Mouse (Mus musculus): ENCODE results near the gene Insr. TPM values are rescaled to one million over a fixed set of nuclear protein-coding genes. Genes with fewer than 3 reads are reported as not detected.
"Not testable (repeated sequence)": the region's sequence is repeated elsewhere in the genome, so short reads cannot be mapped to it uniquely, and the experiment has no call there.

Insr gene
- polyA plus RNA-seq (2012; rRNA removed), result 16.8 and 21.8 TPM in 2 replicates

GRCm38 (mm10) chr8:3278934-3279720 lies at the start of gene Insr:
Gene Insr, minus strand, starts transcription at chr8:3279617.
- DNase-seq (ENCODE audit: low spot score), result peak; percentile 91

GRCm38 (mm10) chr8:3327538-3328245 lies 48.3 kb upstream of the Insr start:
- DNase-seq (ENCODE audit: low spot score), result no peak

GRCm38 (mm10) chr8:3327056-3327455 lies 47.6 kb upstream of the Insr start:
- no peak for DNase-seq (ENCODE audit: low spot score)

- no peak for DNase-seq (ENCODE audit: low spot score)
Measured at GRCm38 (mm10) chr8:3324253-3324652, 44.8 kb upstream of the Insr start.

GRCm38 (mm10) chr8:3319267-3319666 lies 39.9 kb upstream of the Insr start:
- not testable (repeated sequence) for DNase-seq (ENCODE audit: low spot score)

GRCm38 (mm10) chr8:3316585-3316984 lies 37.2 kb upstream of the Insr start:
- no peak for DNase-seq (ENCODE audit: low spot score)

- DNase-seq (ENCODE audit: low spot score), result no peak
Measured at GRCm38 (mm10) chr8:3314345-3314744, 34.9 kb upstream of the Insr start.

- no peak for DNase-seq (ENCODE audit: low spot score)
Measured at GRCm38 (mm10) chr8:3313843-3314242, 34.4 kb upstream of the Insr start.

- not testable (repeated sequence) for DNase-seq (ENCODE audit: low spot score)
Measured at GRCm38 (mm10) chr8:3313417-3313816, 34.0 kb upstream of the Insr start.

- DNase-seq (ENCODE audit: low spot score), result no peak
Measured at GRCm38 (mm10) chr8:3311482-3311881, 32.1 kb upstream of the Insr start.

- no peak for DNase-seq (ENCODE audit: low spot score)
Measured at GRCm38 (mm10) chr8:3309636-3310035, 30.2 kb upstream of the Insr start.

- DNase-seq (ENCODE audit: low spot score), result not testable (repeated sequence)
Measured at GRCm38 (mm10) chr8:3308205-3308800, 28.9 kb upstream of the Insr start.

GRCm38 (mm10) chr8:3302131-3302530 lies 22.7 kb upstream of the Insr start:
- DNase-seq (ENCODE audit: low spot score), result no peak

- DNase-seq (ENCODE audit: low spot score), result no peak
Measured at GRCm38 (mm10) chr8:3299322-3299721, 19.9 kb upstream of the Insr start.

- no peak for DNase-seq (ENCODE audit: low spot score)
Measured at GRCm38 (mm10) chr8:3285824-3286223, 6.4 kb upstream of the Insr start.

- DNase-seq (ENCODE audit: low spot score), result no peak
Measured at GRCm38 (mm10) chr8:3284656-3285055, 5.2 kb upstream of the Insr start.

GRCm38 (mm10) chr8:3281296-3281695 lies 1.9 kb upstream of the Insr start:
- no peak for DNase-seq (ENCODE audit: low spot score)

GRCm38 (mm10) chr8:3280266-3280910 lies 971 bp upstream of the Insr start:
- DNase-seq (ENCODE audit: low spot score), result no peak

GRCm38 (mm10) chr8:3279721-3280077 lies 282 bp upstream of the Insr start:
- DNase-seq (ENCODE audit: low spot score), result no peak

GRCm38 (mm10) chr8:3278181-3278820 lies 1.1 kb downstream of the Insr start:
- no peak for DNase-seq (ENCODE audit: low spot score)

- no peak for DNase-seq (ENCODE audit: low spot score)
Measured at GRCm38 (mm10) chr8:3277266-3277665, 2.2 kb downstream of the Insr start.

- DNase-seq (ENCODE audit: low spot score), result no peak
Measured at GRCm38 (mm10) chr8:3276009-3276408, 3.4 kb downstream of the Insr start.
